Mouse (Mus musculus): Measurements from ENCODE around the gene Hk3. TPM values are rescaled to one million over a fixed set of nuclear protein-coding genes. Genes with fewer than 3 reads are reported as not detected.

Gene Hk3
- polyA plus RNA-seq, 1 experiment from 2014 or later, result 1.8 TPM

DNA sequence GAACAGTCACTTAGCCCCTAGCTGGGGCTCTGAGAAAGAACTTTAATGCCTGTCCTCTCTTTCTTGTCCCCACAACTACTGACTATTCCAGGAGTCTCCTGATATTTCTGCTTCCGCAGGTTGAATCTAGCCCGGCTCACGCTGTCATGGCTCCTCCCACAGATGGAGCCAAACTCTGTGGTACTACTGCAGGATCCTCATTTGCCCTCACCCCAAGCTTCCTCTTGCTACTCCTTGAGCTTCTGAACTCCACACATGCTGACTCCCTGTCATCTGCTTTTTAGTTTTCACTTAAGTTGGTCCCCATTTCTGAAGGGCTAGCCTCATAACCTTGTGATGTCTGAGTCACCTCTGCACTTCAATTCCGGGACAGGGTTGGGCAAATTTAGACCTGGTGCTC, 1.1 kb downstream of the Hk3 start:
- H3K9me3 ChIP-seq (ENCODE audit: control insufficient read depth, low read length), result no peaks in the 10 kb centered on the region
- no peaks in the 10 kb centered on the region for H3K27me3 ChIP-seq (replicated peaks; ENCODE audit: control insufficient read depth, insufficient read depth, low read length)
- H3K4me1 ChIP-seq (ENCODE audit: control insufficient read depth, insufficient read depth, low read length), result no peaks in the 10 kb centered on the region
- H3K9ac ChIP-seq (ENCODE audit: low read depth, low read length), result no peak overlapping the region
- H3K4me3 ChIP-seq (ENCODE audit: low read depth, low read length), result no peak overlapping the region
- H3K36me3 ChIP-seq (ENCODE audit: control insufficient read depth, insufficient read depth, low read length), result no peaks in the 10 kb centered on the region
- no peak overlapping the region for H3K4me2 ChIP-seq (ENCODE audit: low read depth, low read length)
- DNase-seq (ENCODE audit: low spot score) (no peak), ATAC-seq (ENCODE audit: low read depth) (no peak)
- WGBS, result 77% methylated on average over 4 of the region's 4 CpGs
- no peak overlapping the region for H3K27ac ChIP-seq (replicated peaks; ENCODE audit: low read depth, low read length)

DNA sequence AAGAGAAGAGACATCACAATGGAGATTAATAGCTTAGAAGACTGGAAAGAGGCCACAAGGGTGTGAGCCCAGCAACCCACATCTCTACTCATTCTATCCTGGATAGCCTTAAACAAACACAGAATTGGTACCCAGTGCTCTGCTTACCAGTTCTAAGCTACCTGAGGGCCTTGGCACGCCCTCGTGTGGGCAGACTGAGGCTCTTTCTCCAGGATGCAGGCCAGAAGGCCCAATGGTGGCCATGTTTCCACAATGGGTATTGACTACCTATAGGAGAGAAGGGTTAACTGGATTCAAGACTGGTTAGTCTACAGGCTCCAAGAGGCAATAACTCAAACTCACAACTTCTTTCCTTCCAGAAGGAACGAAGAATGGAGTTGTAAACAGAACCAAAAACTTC, 2.0 kb downstream of the Hk3 start:
- H3K9ac ChIP-seq (ENCODE audit: low read depth, low read length), result no peak overlapping the region
- ATAC-seq (ENCODE audit: low read depth), result no peak
- no peak for DNase-seq (ENCODE audit: low spot score)
- no peaks in the 10 kb centered on the region for H3K27me3 ChIP-seq (replicated peaks; ENCODE audit: control insufficient read depth, insufficient read depth, low read length)
- 63% methylated on average over 3 of the region's 3 CpGs for WGBS
- H3K4me2 ChIP-seq (ENCODE audit: low read depth, low read length), result no peak overlapping the region
- no peaks in the 10 kb centered on the region for H3K36me3 ChIP-seq (ENCODE audit: control insufficient read depth, insufficient read depth, low read length)
- no peaks in the 10 kb centered on the region for H3K4me1 ChIP-seq (ENCODE audit: control insufficient read depth, insufficient read depth, low read length)
- no peak overlapping the region for H3K27ac ChIP-seq (replicated peaks; ENCODE audit: low read depth, low read length)
- H3K4me3 ChIP-seq (ENCODE audit: low read depth, low read length), result no peak overlapping the region
- H3K9me3 ChIP-seq (ENCODE audit: control insufficient read depth, low read length), result no peaks in the 10 kb centered on the region

DNA sequence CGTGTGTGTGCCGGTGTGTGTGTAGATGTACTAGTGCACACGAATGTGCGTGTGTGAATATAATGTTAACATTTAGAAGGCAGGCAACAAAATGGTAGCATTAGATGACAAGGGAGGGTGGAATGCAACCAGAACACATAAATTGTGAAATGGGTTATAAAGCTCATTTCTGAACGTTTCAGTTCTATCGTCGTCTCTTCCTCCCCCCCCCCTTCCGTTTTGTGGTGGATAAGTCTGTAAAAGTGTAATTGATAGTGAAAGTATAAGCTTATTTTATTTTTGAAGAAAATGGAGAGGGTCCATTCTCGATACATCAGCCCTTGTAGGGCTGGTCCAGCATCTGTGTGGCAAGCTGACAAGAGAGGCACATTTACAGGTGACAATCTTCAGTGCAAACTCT, 2.5 kb downstream of the Hk3 start:
- ATAC-seq (ENCODE audit: low read depth) (no peak), DNase-seq (ENCODE audit: low spot score) (no peak)
- WGBS, result 85% methylated on average over 9 of the region's 9 CpGs
- H3K27ac ChIP-seq (replicated peaks; ENCODE audit: low read depth, low read length), result no peak overlapping the region
- no peak overlapping the region for H3K9ac ChIP-seq (ENCODE audit: low read depth, low read length)
- no peaks in the 10 kb centered on the region for H3K36me3 ChIP-seq (ENCODE audit: control insufficient read depth, insufficient read depth, low read length)
- no peak overlapping the region for H3K4me3 ChIP-seq (ENCODE audit: low read depth, low read length)
- H3K27me3 ChIP-seq (replicated peaks; ENCODE audit: control insufficient read depth, insufficient read depth, low read length), result no peaks in the 10 kb centered on the region
- no peak overlapping the region for H3K4me2 ChIP-seq (ENCODE audit: low read depth, low read length)
- no peaks in the 10 kb centered on the region for H3K9me3 ChIP-seq (ENCODE audit: control insufficient read depth, low read length)
- H3K4me1 ChIP-seq (ENCODE audit: control insufficient read depth, insufficient read depth, low read length), result no peaks in the 10 kb centered on the region

DNA sequence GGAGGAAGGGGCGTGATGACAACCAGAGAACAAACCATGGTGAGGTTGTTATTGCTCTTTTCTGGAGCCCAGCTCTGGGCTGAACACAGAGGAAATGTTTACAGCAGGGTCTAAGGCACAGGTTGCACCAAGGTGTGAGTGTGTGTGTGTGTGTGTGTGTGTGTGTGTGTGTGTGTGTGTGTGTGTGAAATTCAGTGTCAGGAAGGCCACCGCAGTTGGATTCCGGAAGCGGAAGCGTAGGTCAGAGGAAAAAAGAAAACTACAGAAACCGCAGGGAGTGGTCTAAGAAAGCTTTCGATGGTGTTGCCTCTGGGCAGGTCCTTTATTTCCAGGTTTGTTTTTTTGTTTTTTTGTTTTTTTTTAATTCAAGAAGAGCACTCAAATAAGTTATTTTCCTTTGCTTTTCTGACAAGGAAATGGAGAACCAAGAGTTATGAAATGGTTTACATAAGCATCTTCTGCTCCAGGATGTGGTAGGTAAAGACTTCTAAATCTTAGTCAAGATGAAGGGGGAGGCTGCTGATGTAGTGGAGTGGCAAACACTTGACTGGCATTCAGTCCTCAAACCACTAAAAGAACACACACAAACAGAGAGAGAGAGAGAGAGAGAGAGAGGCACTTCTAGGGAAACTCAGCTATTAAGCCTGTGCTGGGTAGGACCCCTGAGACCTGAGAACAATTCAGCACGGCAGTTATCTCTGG, 3.1 kb downstream of the Hk3 start:
- H3K27ac ChIP-seq (replicated peaks; ENCODE audit: low read depth, low read length), result no peak overlapping the region
- no peak overlapping the region for H3K9ac ChIP-seq (ENCODE audit: low read depth, low read length)
- H3K4me3 ChIP-seq (ENCODE audit: low read depth, low read length), result no peak overlapping the region
- H3K4me2 ChIP-seq (ENCODE audit: low read depth, low read length), result no peak overlapping the region
- ATAC-seq (ENCODE audit: low read depth) (no peak), DNase-seq (ENCODE audit: low spot score) (no peak)
- 75% methylated on average over 8 of the region's 8 CpGs for WGBS
- H3K9me3 ChIP-seq (ENCODE audit: control insufficient read depth, low read length), result no peaks in the 10 kb centered on the region
- H3K36me3 ChIP-seq (ENCODE audit: control insufficient read depth, insufficient read depth, low read length), result no peaks in the 10 kb centered on the region
- no peaks in the 10 kb centered on the region for H3K27me3 ChIP-seq (replicated peaks; ENCODE audit: control insufficient read depth, insufficient read depth, low read length)
- H3K4me1 ChIP-seq (ENCODE audit: control insufficient read depth, insufficient read depth, low read length), result no peaks in the 10 kb centered on the region

DNA sequence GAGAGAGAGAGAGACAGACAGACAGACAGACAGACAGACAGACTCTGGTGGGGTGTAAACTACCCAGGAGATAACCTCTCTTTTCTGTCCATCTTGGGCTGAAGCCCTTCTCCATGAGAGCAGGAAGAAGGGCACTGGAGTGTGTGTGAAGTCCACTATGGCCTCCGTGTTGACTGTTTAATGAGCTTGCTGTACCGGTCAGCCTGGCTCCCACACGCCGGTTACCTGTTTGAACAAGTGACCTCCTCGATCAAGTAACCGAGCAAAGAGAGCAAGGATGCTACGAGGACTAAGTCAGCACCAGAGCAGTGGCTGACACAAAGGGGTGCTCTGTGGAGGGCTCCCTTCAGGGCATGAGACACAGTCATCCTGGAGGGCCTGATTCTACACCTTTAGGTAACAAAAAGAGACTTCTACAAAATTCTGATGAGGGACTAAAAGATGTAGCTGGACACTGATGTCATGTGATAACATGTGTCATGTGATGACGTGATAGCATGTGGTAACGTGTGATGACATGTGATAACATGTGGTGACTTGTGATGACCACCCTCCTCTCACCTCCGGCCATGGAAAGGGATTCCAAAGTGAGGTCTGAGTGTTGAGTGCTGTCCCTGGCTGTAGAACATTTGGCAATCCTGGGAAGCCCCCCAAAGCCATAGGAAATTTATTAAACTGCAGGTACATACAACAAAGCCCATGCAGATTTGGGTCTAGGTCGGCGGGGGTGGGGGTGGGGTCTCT, 3.9 kb downstream of the Hk3 start:
- Histone ChIP-seq H3K4me2 (ENCODE audit: low read depth, low read length) (no peak overlapping the region), H3K27me3 (replicated peaks; ENCODE audit: control insufficient read depth, insufficient read depth, low read length) (no peaks in the 10 kb centered on the region), H3K4me3 (ENCODE audit: low read depth, low read length) (no peak overlapping the region), H3K36me3 (ENCODE audit: control insufficient read depth, insufficient read depth, low read length) (no peaks in the 10 kb centered on the region), H3K9me3 (ENCODE audit: control insufficient read depth, low read length) (no peaks in the 10 kb centered on the region), H3K9ac (ENCODE audit: low read depth, low read length) (no peak overlapping the region), H3K4me1 (ENCODE audit: control insufficient read depth, insufficient read depth, low read length) (no peaks in the 10 kb centered on the region), H3K27ac (replicated peaks; ENCODE audit: low read depth, low read length) (no peak overlapping the region)
- ATAC-seq (ENCODE audit: low read depth), result no peak
- 79% methylated on average over 12 of the region's 12 CpGs for WGBS
- DNase-seq (ENCODE audit: low spot score), result no peak

DNA sequence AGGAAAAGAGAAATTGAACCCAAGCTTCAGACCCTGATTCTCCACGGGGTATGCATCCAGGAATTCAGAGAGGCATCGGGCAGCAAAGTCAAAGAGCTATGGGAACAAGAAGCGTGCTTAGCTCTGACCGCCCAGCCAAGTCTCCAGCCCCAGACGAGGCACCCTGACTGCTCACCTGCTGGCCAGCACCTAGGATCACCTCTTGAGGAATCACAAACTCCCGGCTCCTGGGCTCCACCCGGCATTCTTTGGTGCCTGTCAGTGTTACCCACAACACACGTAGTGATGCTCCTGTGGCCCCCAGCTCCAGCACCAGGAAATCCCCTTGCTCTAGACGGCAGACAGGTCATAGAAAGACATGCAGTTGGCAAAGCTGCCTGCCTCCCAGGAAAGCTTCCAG, 6.7 kb downstream of the Hk3 start:
- no peaks in the 10 kb centered on the region for H3K36me3 ChIP-seq (ENCODE audit: control insufficient read depth, insufficient read depth, low read length)
- no peak overlapping the region for H3K27ac ChIP-seq (replicated peaks; ENCODE audit: low read depth, low read length)
- H3K4me2 ChIP-seq (ENCODE audit: low read depth, low read length), result no peak overlapping the region
- ATAC-seq (ENCODE audit: low read depth) (no peak), DNase-seq (ENCODE audit: low spot score) (no peak)
- no peak overlapping the region for H3K9ac ChIP-seq (ENCODE audit: low read depth, low read length)
- H3K4me3 ChIP-seq (ENCODE audit: low read depth, low read length), result no peak overlapping the region
- H3K27me3 ChIP-seq (replicated peaks; ENCODE audit: control insufficient read depth, insufficient read depth, low read length), result no peaks in the 10 kb centered on the region
- WGBS, result 52% methylated on average over 9 of the region's 9 CpGs
- no peaks in the 10 kb centered on the region for H3K9me3 ChIP-seq (ENCODE audit: control insufficient read depth, low read length)
- no peaks in the 10 kb centered on the region for H3K4me1 ChIP-seq (ENCODE audit: control insufficient read depth, insufficient read depth, low read length)

DNA sequence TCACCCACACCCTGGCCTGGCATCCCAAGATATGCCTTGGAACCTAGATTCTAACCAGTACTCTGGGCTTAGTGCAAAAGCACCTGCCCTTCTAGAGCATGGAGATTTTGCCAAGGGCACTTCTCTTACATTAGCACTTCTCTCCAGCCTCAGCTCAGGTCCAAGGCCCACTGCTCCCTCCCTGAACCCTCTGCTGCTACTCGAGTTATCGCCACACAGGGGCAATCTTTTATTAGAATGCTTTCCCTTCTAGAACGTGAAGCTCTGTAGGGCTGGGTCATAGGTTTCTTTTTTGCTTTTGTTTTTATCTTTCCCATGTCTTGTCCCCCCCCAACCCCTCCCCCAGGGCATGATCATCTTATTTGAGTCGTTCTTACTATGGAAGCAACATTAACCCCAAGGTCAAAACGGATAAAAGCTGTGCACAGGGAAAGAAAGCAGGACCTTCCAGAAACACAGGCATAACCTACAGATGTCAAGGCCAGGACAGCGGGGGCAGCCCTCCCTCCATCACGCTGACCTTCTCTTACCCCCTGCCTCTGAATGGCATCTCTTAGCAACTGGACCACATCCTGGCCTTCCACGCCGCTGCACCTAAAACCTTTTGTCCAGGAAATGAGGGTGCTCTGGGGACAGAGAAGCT, 7.4 kb downstream of the Hk3 start:
- Histone ChIP-seq H3K27ac (replicated peaks; ENCODE audit: low read depth, low read length) (no peak overlapping the region), H3K4me1 (ENCODE audit: control insufficient read depth, insufficient read depth, low read length) (no peaks in the 10 kb centered on the region), H3K4me3 (ENCODE audit: low read depth, low read length) (no peak overlapping the region), H3K4me2 (ENCODE audit: low read depth, low read length) (no peak overlapping the region), H3K27me3 (replicated peaks; ENCODE audit: control insufficient read depth, insufficient read depth, low read length) (no peaks in the 10 kb centered on the region), H3K9me3 (ENCODE audit: control insufficient read depth, low read length) (no peaks in the 10 kb centered on the region), H3K9ac (ENCODE audit: low read depth, low read length) (no peak overlapping the region), H3K36me3 (ENCODE audit: control insufficient read depth, insufficient read depth, low read length) (no peaks in the 10 kb centered on the region)
- ATAC-seq (ENCODE audit: low read depth), result no peak
- no peak for DNase-seq (ENCODE audit: low spot score)
- 22% methylated on average over 9 of the region's 9 CpGs for WGBS

DNA sequence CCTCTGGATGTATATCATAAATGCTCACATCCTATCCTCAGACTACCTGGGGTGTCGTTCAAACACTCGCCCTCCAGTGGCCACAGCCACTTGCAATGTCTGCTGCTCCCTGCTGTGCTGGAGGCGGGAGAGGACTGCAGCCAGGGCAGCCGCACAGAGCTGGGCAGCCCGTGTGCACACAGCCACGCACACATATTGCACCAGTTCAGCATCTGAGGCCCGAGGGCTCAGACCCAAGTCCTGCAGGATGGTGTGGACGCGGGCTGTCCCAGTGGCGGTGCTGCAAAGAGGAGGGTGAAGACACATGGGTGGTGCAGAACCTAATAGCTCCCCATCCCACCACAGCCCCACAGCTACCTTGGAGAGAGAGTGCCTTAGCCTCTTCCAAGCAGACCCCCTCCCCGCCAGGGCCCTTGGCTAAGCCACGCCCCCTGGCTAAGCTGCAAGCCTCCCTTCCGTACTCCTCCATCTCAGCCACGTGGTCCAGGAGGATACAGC, 9.2 kb downstream of the Hk3 start:
- 4% methylated on average over 11 of the region's 14 CpGs for WGBS
- DNase-seq (ENCODE audit: low spot score), result no peak
- Histone ChIP-seq H3K36me3 (ENCODE audit: control insufficient read depth, insufficient read depth, low read length) (no peaks in the 10 kb centered on the region), H3K4me3 (ENCODE audit: low read depth, low read length) (no peak overlapping the region), H3K9ac (ENCODE audit: low read depth, low read length) (no peak overlapping the region), H3K27me3 (replicated peaks; ENCODE audit: control insufficient read depth, insufficient read depth, low read length) (no peaks in the 10 kb centered on the region), H3K4me2 (ENCODE audit: low read depth, low read length) (no peak overlapping the region), H3K27ac (replicated peaks; ENCODE audit: low read depth, low read length) (no peak overlapping the region), H3K4me1 (ENCODE audit: control insufficient read depth, insufficient read depth, low read length) (no peaks in the 10 kb centered on the region), H3K9me3 (ENCODE audit: control insufficient read depth, low read length) (no peaks in the 10 kb centered on the region)
- ATAC-seq (ENCODE audit: low read depth), result peak; percentile 18; the same call in 1 of the 2 replicates

Measured in embryonic facial prominence, embryonic 14.5 days (tissue).